Mouse (Mus musculus) embryonic facial prominence, embryonic 10.5 days (tissue): ENCODE data around the gene Tatdn2. TPM values are rescaled to one million over a fixed set of nuclear protein-coding genes. Genes with fewer than 3 reads are reported as not detected.

Experiments used
- DNase-seq: peaks from one replicate; pipeline ENCODE4 v3.0.0-alpha.2; 2017; ENCODE audit warnings: low spot score
- H3K27ac ChIP-seq: fragments of 300-500 bp; sonication (generic); replicated peaks from 2 replicates; pipeline ENCODE4 v1.5.1; 2016; ENCODE audit warnings: mild to moderate bottlenecking
- H3K27me3 ChIP-seq: fragments of 300-500 bp; sonication (generic); replicated peaks from 2 replicates; pipeline ENCODE4 v1.6.1; 2016; ENCODE audit warnings: low read depth, mild to moderate bottlenecking; ENCODE audit not compliant: poor library complexity, severe bottlenecking
- H3K36me3 ChIP-seq: fragments of 300-500 bp; sonication (generic); replicated peaks from 2 replicates; pipeline ENCODE4 v1.6.1; 2016; ENCODE audit warnings: mild to moderate bottlenecking, moderate library complexity
- H3K4me1 ChIP-seq: fragments of 300-500 bp; sonication (generic); 2 replicates; pipeline ENCODE4 v1.6.1; 2016
- H3K4me3 ChIP-seq: fragments of 300-500 bp; sonication (generic); 2 replicates; pipeline ENCODE4 v1.5.1; 2016; ENCODE audit warnings: mild to moderate bottlenecking, moderate library complexity
- H3K9me3 ChIP-seq: fragments of 300-500 bp; sonication (generic); 2 replicates; pipeline ENCODE4 v1.6.1; 2016; ENCODE audit warnings: mild to moderate bottlenecking
- WGBS: fragments of 180-500 bp; shearing (Covaris S2); methylation state at CpG from one replicate; pipeline ENCODE4 v1.1.7; 2016; 5-methylcytosine and 5-hydroxymethylcytosine counted together
- microRNA-seq: library from miRNA; unstranded; fragments of <30 nt; microRNA quantifications from one replicate; pipeline ENCODE4, GENCODE M21; 2017
- polyA plus RNA-seq: library from polyadenylated mRNA; unstranded; fragments of >200 nt; fragmentation: Nextera tagmentation; extraction: Ambion mirVana; gene quantifications from 2 replicates; pipeline ENCODE4 v1.2.1, GENCODE M21; 2016

Tatdn2 gene
- polyA plus RNA-seq, 1 experiment from 2014 or later: 0.72 TPM

DNA sequence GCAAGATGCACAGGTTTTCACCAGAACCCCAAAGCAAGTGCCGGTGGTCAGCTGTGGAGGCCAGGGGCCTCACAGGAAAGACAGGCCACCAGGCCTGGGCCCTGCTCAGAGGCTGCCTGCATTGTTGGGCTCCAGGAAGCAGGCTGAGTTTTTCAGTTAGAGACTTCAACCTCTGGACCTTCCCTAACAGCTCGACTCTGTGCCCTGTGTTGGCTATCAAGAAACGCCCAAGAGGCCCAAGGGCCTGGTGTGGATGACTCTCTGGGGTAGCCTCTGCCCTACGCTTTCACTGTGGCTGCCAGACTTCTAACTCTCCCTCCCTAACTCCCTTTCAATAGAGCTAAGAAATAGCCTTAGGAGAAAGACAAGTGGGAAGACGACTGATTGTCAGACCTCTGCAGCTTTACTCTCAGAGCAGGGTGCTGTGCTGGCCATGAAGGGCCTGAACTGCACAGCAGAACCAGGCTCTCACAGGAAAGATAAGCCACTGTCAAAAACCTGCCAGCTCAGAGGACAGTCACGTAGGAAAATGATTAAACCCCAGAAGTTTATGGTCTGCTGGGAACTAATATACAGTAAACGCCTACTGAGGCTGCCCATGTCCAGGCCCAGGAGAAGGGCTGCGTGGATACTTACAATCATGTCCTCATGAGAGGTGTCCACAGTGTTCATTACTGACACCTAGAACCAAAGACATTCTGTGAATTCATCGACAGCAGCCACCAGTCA lies 40.6 kb downstream of the Tatdn2 start:
- Histone ChIP-seq H3K4me1 (peaks cover 14% of the 10 kb centered on the region), H3K27me3 (no peaks in the 10 kb centered on the region), H3K4me3 (no peak overlapping the region), H3K27ac (no peak overlapping the region), H3K36me3 (peaks cover 62% of the 10 kb centered on the region), H3K9me3 (no peaks in the 10 kb centered on the region)
- no peak for DNase-seq
- 91% methylated on average over 9 of the region's 9 CpGs for WGBS

DNA sequence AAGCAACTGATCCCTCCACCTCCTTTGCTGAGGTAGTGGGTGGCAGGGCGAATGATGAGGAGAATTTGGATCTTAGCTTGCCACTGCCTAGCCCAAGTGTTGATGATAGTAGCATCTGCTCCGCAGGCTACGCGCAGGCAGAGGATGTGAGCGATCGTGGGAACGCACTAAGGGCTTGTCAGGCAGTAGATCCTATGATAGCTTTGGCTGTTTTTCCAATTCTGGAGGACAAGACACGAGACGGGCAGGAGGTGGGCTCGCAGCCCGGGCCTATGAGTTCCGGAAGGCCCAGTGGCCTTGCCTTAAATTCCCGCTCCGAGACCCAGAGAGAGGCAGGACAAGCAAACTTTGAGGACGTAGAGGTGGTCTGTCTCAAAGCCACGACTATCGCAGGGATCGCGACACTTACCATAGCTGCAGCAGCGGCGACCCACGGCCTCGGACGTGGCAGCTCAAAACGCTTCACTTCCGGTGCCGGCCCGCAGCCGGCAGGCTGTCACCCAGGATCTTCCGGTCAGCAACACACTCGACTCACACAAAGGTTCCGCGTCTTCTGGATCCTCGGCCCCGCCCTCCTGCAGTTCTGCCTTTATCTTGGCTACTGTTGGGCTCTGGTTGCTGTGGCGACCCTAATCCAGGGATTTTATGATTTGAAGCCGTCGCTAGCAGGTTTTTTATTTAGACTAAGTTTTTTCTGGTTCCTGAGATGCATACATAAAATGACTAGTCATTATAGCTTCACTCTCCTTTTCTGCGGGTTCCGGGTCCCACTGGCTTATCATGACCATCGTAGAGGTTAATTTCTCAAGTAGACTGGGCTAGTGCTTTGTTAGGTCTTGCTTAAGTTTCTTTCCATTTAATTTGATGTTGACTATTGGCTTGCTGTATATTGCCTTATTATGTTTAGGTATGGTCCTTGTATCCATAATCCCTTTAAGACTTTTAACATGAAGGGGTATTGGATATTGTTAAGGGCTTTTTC lies 43.7 kb downstream of the Tatdn2 start, which contains the start of gene Sec13:
Sec13 (minus strand) TSS at position 508 of the 982 bp plus-strand sequence.
- peak; percentile 91 for DNase-seq
- Histone ChIP-seq H3K36me3 (peaks cover 31% of the 10 kb centered on the region), H3K27me3 (no peaks in the 10 kb centered on the region; the same call in 1 of the 2 replicates), H3K9me3 (no peaks in the 10 kb centered on the region), H3K27ac (peak within 1 kb of the TSS; percentile 89), H3K4me1 (peaks cover 14% of the 10 kb centered on the region), H3K4me3 (peak within 1 kb of the TSS; percentile 95)
- 8% methylated on average over 41 of the region's 41 CpGs for WGBS

DNA sequence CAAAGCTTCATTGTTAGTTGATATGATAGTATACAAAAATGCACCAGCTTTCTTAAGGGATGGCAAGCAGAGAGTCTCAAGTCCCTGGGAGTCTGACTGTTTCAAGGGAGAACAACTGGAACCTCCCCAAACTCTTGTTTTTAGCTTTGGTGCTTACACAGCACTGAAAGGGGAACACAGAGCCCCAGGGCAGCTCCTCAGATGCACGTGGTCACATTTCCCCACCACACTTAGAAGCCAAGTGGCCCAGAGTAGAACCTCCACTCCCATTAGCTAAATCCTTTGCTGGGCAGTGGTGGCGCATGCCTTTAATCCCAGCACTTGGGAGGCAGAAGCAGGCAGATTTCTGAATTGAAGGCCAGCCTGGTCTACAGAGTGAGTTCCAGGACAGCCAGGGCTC lies 44.6 kb downstream of the Tatdn2 start:
- peaks cover 22% of the 10 kb centered on the region for H3K36me3 ChIP-seq
- H3K27ac ChIP-seq: no peak overlapping the region
- H3K4me1 ChIP-seq: peaks cover 14% of the 10 kb centered on the region
- no peak overlapping the region for H3K4me3 ChIP-seq
- DNase-seq: no peak
- peaks cover 5% of the 10 kb centered on the region; the same call in 1 of the 2 replicates for H3K27me3 ChIP-seq
- no peaks in the 10 kb centered on the region for H3K9me3 ChIP-seq
- WGBS: 64% methylated on average over 2 of the region's 2 CpGs

DNA sequence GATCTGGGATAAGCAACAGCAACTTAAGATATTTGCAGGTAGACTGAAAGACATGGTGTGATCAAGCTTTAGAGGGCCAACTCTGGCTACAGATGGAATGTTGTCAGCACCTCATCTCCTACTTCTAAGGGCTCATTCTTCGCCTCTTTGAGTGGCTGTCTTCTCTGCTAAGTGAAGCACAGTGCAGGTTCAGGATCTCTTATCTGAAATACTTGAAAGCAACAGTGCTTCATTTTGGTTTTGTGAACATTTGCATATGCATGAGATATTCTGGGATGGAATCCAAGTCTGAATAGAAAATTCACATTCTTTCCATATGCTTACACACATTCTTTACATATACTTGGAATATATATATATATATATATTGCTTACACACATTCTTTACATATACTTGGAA lies 45.5 kb downstream of the Tatdn2 start:
- Histone ChIP-seq H3K4me3 (no peak overlapping the region), H3K4me1 (peaks cover 14% of the 10 kb centered on the region), H3K27me3 (peaks cover 9% of the 10 kb centered on the region; the same call in 1 of the 2 replicates), H3K27ac (no peak overlapping the region), H3K36me3 (peaks cover 13% of the 10 kb centered on the region), H3K9me3 (no peaks in the 10 kb centered on the region)
- DNase-seq: no peak
- 74% methylated on average over 1 of the region's 1 CpGs for WGBS

- DNase-seq: no peak
- Histone ChIP-seq H3K4me1 (peaks cover 14% of the 10 kb centered on the region), H3K9me3 (no peaks in the 10 kb centered on the region), H3K4me3 (no peak overlapping the region), H3K27ac (no peak overlapping the region), H3K36me3 (peaks cover 5% of the 10 kb centered on the region), H3K27me3 (peaks cover 15% of the 10 kb centered on the region)
- WGBS: 57% methylated on average over 1 of the region's 1 CpGs
These were observed 46.3 kb downstream of the Tatdn2 start for GRCm38 (mm10) chr6:113743111-113743510.

DNA sequence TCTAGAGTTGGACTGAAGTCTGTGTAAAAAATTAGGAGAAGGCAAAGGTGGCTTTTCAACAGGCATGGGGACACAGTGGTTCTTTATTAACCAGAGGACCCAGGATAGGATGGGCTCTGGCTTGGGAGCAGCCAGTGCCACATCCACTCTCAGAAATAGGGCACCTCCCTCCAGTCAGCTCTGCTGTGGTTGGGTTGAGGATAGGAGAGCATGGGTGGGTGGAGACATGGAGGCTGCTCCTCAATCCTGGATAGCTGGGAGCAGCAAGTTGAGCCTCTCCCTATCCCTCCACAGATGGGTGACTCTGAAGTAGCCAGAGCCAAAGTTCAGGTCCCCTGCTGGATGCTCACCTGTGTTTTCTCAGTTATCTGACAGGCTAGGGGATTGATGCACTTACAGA lies 48.3 kb downstream of the Tatdn2 start:
- DNase-seq: no peak
- no peak overlapping the region for H3K27ac ChIP-seq
- H3K27me3 ChIP-seq: peaks cover 34% of the 10 kb centered on the region
- no peaks in the 10 kb centered on the region for H3K36me3 ChIP-seq
- H3K9me3 ChIP-seq: no peaks in the 10 kb centered on the region
- H3K4me3 ChIP-seq: no peak overlapping the region
- H3K4me1 ChIP-seq: peaks cover 22% of the 10 kb centered on the region

DNA sequence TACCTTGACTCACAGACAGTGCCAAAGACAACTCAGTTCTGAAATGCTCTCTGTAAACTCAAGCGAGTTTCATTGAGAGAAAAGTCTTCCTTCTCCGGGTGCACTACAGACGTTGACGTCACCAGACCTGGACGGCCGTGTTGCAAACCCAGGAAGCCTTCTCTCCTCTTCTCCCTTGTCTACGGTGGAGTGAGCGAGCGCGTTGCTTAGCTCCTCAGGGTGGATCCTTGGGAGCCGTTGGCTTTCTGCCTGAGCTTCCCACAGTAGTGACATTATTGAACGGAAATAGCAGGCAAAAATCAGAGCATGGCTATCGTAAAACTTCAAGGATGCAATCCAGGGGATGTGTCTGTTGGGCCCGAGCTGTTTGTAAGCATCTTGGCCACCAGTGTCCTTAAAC lies 50.4 kb downstream of the Tatdn2 start:
- WGBS: 88% methylated on average over 14 of the region's 14 CpGs
- Histone ChIP-seq H3K27ac (no peak overlapping the region), H3K36me3 (no peaks in the 10 kb centered on the region)

DNA sequence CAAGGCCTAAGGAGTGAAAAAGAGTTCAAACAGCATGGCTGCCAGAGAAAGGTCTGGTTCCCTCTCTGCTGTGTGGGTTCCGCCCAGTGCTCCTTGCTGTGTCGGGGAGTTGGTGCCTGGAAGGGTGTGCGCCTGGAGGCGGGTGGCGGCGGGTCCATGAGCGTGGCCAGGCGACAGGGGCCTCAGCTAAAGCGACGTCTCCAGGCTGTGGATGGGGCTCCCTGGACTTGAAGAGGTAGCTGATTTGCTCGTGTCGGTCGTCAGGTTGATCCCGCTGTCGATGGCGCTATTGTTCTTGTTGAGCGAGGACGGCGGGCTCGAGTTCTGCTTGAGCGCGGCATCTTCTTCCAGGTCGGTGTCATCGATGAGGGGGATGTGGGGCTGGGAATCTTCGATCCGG lies 51.5 kb downstream of the Tatdn2 start:
- Histone ChIP-seq H3K27me3 (peaks cover 37% of the 10 kb centered on the region), H3K9me3 (no peaks in the 10 kb centered on the region), H3K4me3 (peak overlapping the region; percentile 35), H3K4me1 (peaks cover 27% of the 10 kb centered on the region), H3K36me3 (no peaks in the 10 kb centered on the region), H3K27ac (no peak overlapping the region; the same call in 1 of the 2 replicates)
- WGBS: 32% methylated on average over 26 of the region's 26 CpGs
- DNase-seq: peak; percentile 39

More for the DNA sequence above, 50.4 kb downstream of the Tatdn2 start:
- peaks cover 27% of the 10 kb centered on the region for H3K4me1 ChIP-seq
- H3K4me3 ChIP-seq: no peak overlapping the region
- no peaks in the 10 kb centered on the region for H3K9me3 ChIP-seq
- DNase-seq: no peak
- peaks cover 37% of the 10 kb centered on the region for H3K27me3 ChIP-seq

DNA sequence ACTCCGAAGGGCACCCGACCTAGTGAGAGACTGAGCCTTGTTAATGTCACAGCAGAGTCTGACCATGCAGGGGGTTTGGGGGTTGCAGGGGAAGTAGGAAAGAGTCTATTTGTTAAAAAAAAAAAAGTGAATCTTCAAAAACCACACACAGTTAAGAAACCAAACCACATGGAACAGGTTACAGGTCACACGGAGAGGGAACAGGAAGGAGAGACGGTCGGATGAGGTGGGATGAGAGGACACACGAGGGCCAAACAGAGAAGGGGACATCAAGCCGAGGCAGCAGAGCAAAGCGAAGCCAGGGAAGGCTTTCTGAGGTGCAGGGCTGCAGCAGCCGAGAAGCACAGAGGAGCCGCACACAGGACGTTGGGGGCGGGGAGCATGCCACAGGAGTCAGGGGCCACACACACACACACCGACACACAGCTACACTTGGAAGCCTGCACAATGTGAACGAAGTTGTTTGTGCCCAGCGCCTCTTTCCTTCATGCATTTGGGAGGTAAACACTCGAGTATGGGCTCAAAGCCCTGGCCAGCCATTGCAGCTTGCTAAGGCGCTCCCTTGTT lies 52.4 kb downstream of the Tatdn2 start:
- Histone ChIP-seq H3K27me3 (peaks cover 37% of the 10 kb centered on the region), H3K36me3 (no peaks in the 10 kb centered on the region), H3K4me3 (no peak overlapping the region), H3K4me1 (peaks cover 27% of the 10 kb centered on the region), H3K27ac (no peak overlapping the region), H3K9me3 (no peaks in the 10 kb centered on the region)
- DNase-seq: no peak
- 59% methylated on average over 17 of the region's 17 CpGs for WGBS

Small RNA genes lying within 50 kb of the gene (microRNA-seq; reads per million reads assigned to microRNA genes)
- 0.91 reads per million for gene Mir7042

Other genes with a start within 250 kb of the Tatdn2 start
- 3.7 and 4.0 TPM in 2 replicates for gene Il17re, start 238.6 kb upstream of the Tatdn2 start, polyA plus RNA-seq
- 2.4 and 2.5 TPM in 2 replicates for gene Il17rc, start 225.6 kb upstream of the Tatdn2 start, polyA plus RNA-seq
- 23.5 and 27.2 TPM in 2 replicates for gene Creld1, start 213.8 kb upstream of the Tatdn2 start, polyA plus RNA-seq
- 2.1 and 2.2 TPM in 2 replicates for gene Prrt3, start 195.1 kb upstream of the Tatdn2 start, polyA plus RNA-seq
- 67.0 and 74.3 TPM in 2 replicates for gene Emc3, start 165.4 kb upstream of the Tatdn2 start, polyA plus RNA-seq
- gene Fancd2, start 165.4 kb upstream of the Tatdn2 start, polyA plus RNA-seq: 19.7 and 21.4 TPM in 2 replicates
- gene Fancd2os, start 96.3 kb upstream of the Tatdn2 start, polyA plus RNA-seq: 0.22 TPM in 1 of 2 replicates, not detected in the other
- 200 and 208 TPM in 2 replicates for gene Brk1, start 92.3 kb upstream of the Tatdn2 start, polyA plus RNA-seq
- gene Vhl, start 73.1 kb upstream of the Tatdn2 start, polyA plus RNA-seq: 41.9 and 44.8 TPM in 2 replicates
- gene Irak2, start 58.6 kb upstream of the Tatdn2 start, polyA plus RNA-seq: 3.8 and 4.5 TPM in 2 replicates
- not detected in 2 replicates for gene Ghrl, start 22.8 kb downstream of the Tatdn2 start, polyA plus RNA-seq
- gene Sec13, start 43.7 kb downstream of the Tatdn2 start, polyA plus RNA-seq: 288 and 292 TPM in 2 replicates